14 mouse cellular contexts compared by ENCODE assay signal in the genomic region with DNA sequence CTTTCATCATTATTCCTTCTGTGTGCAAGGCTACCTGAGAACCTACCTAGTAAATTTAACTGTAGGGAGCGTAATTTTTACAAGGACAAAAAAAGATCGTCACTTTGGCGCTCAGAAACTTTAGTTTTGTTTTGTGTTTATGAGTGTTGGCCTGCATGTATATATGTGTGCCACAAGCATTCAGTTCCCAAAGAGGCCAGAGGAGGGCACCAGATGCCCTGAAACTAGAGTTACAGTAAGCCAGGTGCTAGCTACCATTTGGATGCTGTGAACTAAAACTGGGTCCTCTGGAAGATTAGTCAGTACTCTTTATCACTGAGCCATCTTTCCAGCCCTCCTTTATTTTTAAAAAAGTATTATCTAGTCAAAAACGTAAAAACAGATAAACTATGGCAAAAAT. TPM values are rescaled to one million over a fixed set of nuclear protein-coding genes. Genes with fewer than 3 reads are reported as not detected.
DNase-seq lines count a peak whose midpoint lies in the region; ATAC-seq and TF ChIP-seq lines count a peak whose summit lies in the region.
"Had no signal": no experiment of that assay in that cellular context is flagged by ENCODE, and none has a peak within 500 bp of the region (broad histone marks: within the 10 kb centered on the region; RNA-seq: fewer than 3 reads in every experiment).

No protein-coding gene starts in this region.

- no peak overlapping the region for H3K4me2 ChIP-seq in kidney, postnatal 0 days (ENCODE audit: low read length)
- no peak overlapping the region for H3K4me2 ChIP-seq in kidney, embryonic 16.5 days (replicated peaks; ENCODE audit: low read depth, low read length)
- H3K4me2 ChIP-seq: heart, embryonic 13.5 days; hindbrain, embryonic 15.5 days had no signal

- H3K36me3 ChIP-seq in kidney, postnatal 0 days (ENCODE audit: insufficient read depth, low read length): no peaks in the 10 kb centered on the region
- no peaks in the 10 kb centered on the region for H3K36me3 ChIP-seq in kidney, embryonic 16.5 days (ENCODE audit: insufficient read depth, low read length)
- H3K36me3 ChIP-seq: forebrain, embryonic 10.5 days; heart, embryonic 13.5 days; hindbrain, embryonic 15.5 days had no signal

- TF ChIP-seq CTCF in kidney, postnatal 0 days (IDR thresholded peaks at IDR 0.05; ENCODE audit: low read depth): peak; percentile 33; the same call in 1 of the 2 replicates

- H3K9ac ChIP-seq in kidney, postnatal 0 days (ENCODE audit: low read depth, low read length): no peak overlapping the region
- H3K9ac ChIP-seq in kidney, embryonic 16.5 days (replicated peaks; ENCODE audit: low read length): no peak overlapping the region
- H3K9ac ChIP-seq: heart, embryonic 13.5 days; hindbrain, embryonic 15.5 days had no signal

- no peak overlapping the region for H3K27ac ChIP-seq in kidney, postnatal 0 days
- no peak overlapping the region for H3K27ac ChIP-seq in kidney, embryonic 16.5 days (ENCODE audit: low read length)
- H3K27ac ChIP-seq: forebrain, embryonic 10.5 days; heart, embryonic 13.5 days; hindbrain, embryonic 15.5 days had no signal

- 92% methylated on average over 4 of the region's 4 CpGs for WGBS in kidney, postnatal 0 days
- 93% methylated on average over 4 of the region's 4 CpGs for WGBS in kidney, embryonic 16.5 days

- H3K4me1 ChIP-seq in kidney, postnatal 0 days (replicated peaks; ENCODE audit: insufficient read depth, low read length): no peaks in the 10 kb centered on the region
- peaks cover 4% of the 10 kb centered on the region; the same call in 1 of the 2 replicates for H3K4me1 ChIP-seq in kidney, embryonic 16.5 days (ENCODE audit: insufficient read depth, low read length)

- H3K9me3 ChIP-seq in kidney, postnatal 0 days (replicated peaks; ENCODE audit: low read length): no peaks in the 10 kb centered on the region
- peaks cover 7% of the 10 kb centered on the region; the same call in 1 of the 2 replicates for H3K9me3 ChIP-seq in kidney, embryonic 16.5 days (ENCODE audit: low read length)
- H3K9me3 ChIP-seq: hindbrain, embryonic 15.5 days had no signal

- H3K27me3 ChIP-seq in kidney, postnatal 0 days (ENCODE audit: insufficient read depth, low read length): no peaks in the 10 kb centered on the region
- no peaks in the 10 kb centered on the region for H3K27me3 ChIP-seq in kidney, embryonic 16.5 days (ENCODE audit: insufficient read depth, low read length)
- H3K27me3 ChIP-seq: heart, embryonic 13.5 days; hindbrain, embryonic 15.5 days had no signal

- intact Hi-C loops in left cerebral cortex, postnatal 10 days (cut with DNase I): no loop called here

- no peak overlapping the region for H3K4me3 ChIP-seq in kidney, postnatal 0 days (replicated peaks; ENCODE audit: low read depth, low read length)
- no peak overlapping the region for H3K4me3 ChIP-seq in kidney, embryonic 16.5 days (ENCODE audit: low read length)
- H3K4me3 ChIP-seq: forebrain, embryonic 10.5 days; heart, embryonic 13.5 days; hindbrain, embryonic 15.5 days had no signal

- ATAC-seq in kidney, postnatal 0 days (replicated peaks; ENCODE audit: low FRiP score, low read depth): no peak
- ATAC-seq in kidney, embryonic 16.5 days (ENCODE audit: low FRiP score, low TSS enrichment): no peak

- no peak for DNase-seq in kidney, postnatal 0 days (ENCODE audit: low spot score)
- peak; percentile 31 for DNase-seq in thymus, postnatal 25 days
- no peak for DNase-seq in thymus, adult 18-20 months
- DNase-seq in ZHBTc4 (ENCODE audit: low read depth, low spot score): peak; percentile 53
- DNase-seq in frontal cortex, adult 2 months (ENCODE audit: extremely low spot score in 1 of 2, low spot score in 1 of 2): no peak
- DNase-seq in left cerebral cortex, postnatal 10 days (ENCODE audit: extremely low spot score in 1 of 2, low spot score in 2 of 2): no peak
- DNase-seq: adrenal gland, postnatal 36 days; cerebellum, adult 8-10 months; gastrocnemius, postnatal 14 days; kidney, postnatal 14 days had no signal

RNA-seq across cellular contexts. Expression of a gene that starts 30.8 kb away (rescaled TPM):
- polyA plus RNA-seq in kidney, postnatal 0 days (2015; fragmentation: Nextera tagmentation; extraction: Ambion mirVana): 31.8 and 39.6 TPM in 2 replicates
- polyA plus RNA-seq in kidney, embryonic 16.5 days (2015; fragmentation: Nextera tagmentation; extraction: Ambion mirVana): 36.2 and 39.6 TPM in 2 replicates
- polyA plus RNA-seq in frontal cortex, adult 2 months (2012; rRNA removed): 11.1 and 11.6 TPM in 2 replicates
- total RNA-seq in left cerebral cortex, postnatal 10 days (2021): 10 to 100 TPM; 15.3 to 16.0 TPM

Comparison
In these comparisons a context has a peak if more than half of its experiments do, and no peak if none do; other contexts are left out.
1. DNase-seq: peak in thymus, postnatal 25 days (single experiment) and ZHBTc4 (single experiment); none in kidney, postnatal 0 days (single experiment), thymus, adult 18-20 months (0 of 2), frontal cortex, adult 2 months (0 of 2) and left cerebral cortex, postnatal 10 days (0 of 2).